Mouse (Mus musculus) liver, embryonic 14.5 days (tissue): ENCODE data around the gene Canx.

ENCODE experiments used
- CTCF ChIP-seq: IDR thresholded peaks from 2 replicates; pipeline ENCODE4 v1.5.1; 2016; ENCODE audit warnings: antibody characterized with exemption, low read depth, control low read depth
- EP300 ChIP-seq: IDR thresholded peaks from 2 replicates; pipeline ENCODE4 v1.6.1; 2016; ENCODE audit warnings: antibody characterized with exemption, low read depth

DNA sequence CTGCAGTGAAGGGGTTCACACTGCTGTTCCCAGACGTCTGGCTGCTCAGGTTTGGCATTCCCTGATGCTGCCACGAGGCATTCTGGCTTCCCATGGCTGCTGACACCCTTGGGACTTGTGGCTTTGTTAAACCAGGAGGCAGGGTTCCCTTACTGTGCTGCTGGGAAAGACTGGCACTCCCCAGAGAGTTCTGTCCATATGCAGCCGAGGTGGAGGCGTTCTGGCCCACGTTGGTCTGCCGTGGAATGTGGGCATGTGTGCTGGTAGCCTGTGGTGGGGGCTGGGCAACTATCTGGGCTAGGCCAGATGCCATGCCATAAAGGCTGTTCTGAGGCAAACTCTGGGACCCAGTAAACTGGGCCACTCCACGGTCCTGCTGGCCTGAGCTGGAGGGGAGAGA lies 67.2 kb downstream of the Canx start:
- no peak for TF ChIP-seq CTCF
- no peak for TF ChIP-seq EP300
